Mouse (Mus musculus) erythroblast, embryonic 14.5 days (primary cell): ENCODE data around the gene S100a10. TPM values are rescaled to one million over a fixed set of nuclear protein-coding genes. Genes with fewer than 3 reads are reported as not detected.

Experiments
- H3K27me3 ChIP-seq: 2 replicates; pipeline ENCODE4 v1.6.1; 2012; ENCODE audit warnings: inconsistent platforms; ENCODE audit not compliant: control insufficient read depth
- H3K36me3 ChIP-seq: 2 replicates; pipeline ENCODE4 v1.6.1; 2012; ENCODE audit warnings: mild to moderate bottlenecking, inconsistent platforms; ENCODE audit not compliant: control insufficient read depth
- H3K4me1 ChIP-seq: 2 replicates; pipeline ENCODE4 v1.6.1; 2012; ENCODE audit warnings: inconsistent platforms; ENCODE audit not compliant: control insufficient read depth
- H3K4me3 ChIP-seq: replicated peaks from 2 replicates; pipeline ENCODE3; 2012; ENCODE audit warnings: moderate library complexity, mild to moderate bottlenecking, inconsistent platforms
- H3K9me3 ChIP-seq: 2 replicates; pipeline ENCODE4 v1.6.1; 2012; ENCODE audit warnings: low read length, inconsistent platforms, mixed read lengths; ENCODE audit not compliant: control insufficient read depth
- GATA1 ChIP-seq: IDR thresholded peaks from 2 replicates; pipeline ENCODE4 v1.6.1; 2012; ENCODE audit warnings: low read length, inconsistent platforms, mixed read lengths
- TAL1 ChIP-seq: IDR thresholded peaks from 3 replicates; pipeline ENCODE4 v1.6.1; 2012; ENCODE audit warnings: low read length, inconsistent platforms, mixed read lengths
- polyA plus RNA-seq: library from polyadenylated mRNA; stranded (reverse); fragments of >175 nt; gene quantifications from 2 replicates; pipeline ENCODE4 v1.2.3, GENCODE M21; 2012

The S100a10 gene
- polyA plus RNA-seq, 1 experiment, result 0.07 TPM

DNA sequence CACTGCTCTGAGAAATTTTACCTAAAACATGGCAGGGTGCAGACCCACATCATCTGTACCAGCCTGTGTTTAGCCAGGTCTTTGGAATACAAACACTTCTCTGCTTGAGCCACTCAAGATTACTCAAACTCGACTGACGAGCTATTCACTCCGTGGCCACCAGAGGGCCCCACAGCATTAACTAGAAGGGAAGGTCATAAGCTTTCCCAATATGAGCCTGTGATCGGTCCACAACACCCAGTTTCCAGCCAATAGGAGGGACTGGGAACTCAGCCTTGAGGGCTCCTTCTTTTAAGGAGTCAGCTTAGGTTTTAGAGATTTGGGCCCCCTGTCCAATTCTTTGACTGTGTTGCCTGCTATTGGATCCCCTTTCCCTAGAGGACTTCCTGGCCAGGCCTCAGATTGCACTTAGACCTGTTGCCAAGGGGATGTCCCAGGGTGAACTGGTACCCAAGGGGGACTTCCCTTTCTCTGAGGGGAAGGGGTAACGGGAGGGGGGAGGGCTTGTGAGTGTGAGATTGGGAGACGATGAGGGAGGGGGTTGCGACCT is 7.7 kb upstream of the S100a10 start:
- Histone ChIP-seq H3K9me3 (no peaks in the 10 kb centered on the region), H3K4me3 (no peak overlapping the region), H3K4me1 (no peaks in the 10 kb centered on the region), H3K27me3 (no peaks in the 10 kb centered on the region), H3K36me3 (no peaks in the 10 kb centered on the region)
- TF ChIP-seq GATA1 (no peak), TAL1 (no peak)

DNA sequence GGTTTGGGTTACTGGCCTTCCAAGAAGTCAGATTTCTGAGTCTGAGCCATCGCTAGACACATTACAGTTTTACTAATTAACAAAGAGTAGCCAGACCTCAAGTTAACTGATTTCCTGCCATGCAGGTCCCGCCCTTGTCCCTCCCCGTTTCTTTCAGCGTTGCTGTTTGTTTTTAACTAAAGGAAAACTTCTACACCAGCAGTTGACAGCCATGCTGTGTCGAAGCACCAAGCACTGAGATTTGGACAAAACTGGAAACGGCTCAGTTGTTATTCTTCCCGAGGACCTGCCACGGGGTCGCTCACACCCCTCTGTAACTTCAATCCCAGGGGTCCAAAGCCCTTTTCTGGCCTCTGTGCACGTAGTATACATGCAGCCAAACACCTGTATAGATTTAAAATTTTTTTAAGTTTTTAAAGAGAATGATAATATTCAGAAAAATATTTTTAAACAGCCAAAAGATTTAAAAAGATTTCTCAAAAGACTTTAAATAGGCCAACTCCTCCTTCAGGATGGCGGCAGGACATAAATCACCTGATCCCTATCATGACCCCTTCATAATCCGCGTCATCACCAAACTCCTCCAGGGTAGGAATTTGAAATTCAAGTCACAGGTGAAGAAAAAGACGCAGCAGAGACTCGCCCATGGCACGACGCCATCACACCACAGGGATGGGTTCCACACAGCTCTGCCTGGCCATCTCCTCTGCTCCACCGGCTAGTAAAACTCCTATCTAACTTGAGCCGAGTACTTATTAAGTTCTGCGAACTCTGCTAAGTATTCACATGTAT is 6.9 kb upstream of the S100a10 start:
- no peak for TF ChIP-seq TAL1
- TF ChIP-seq GATA1, result no peak
- H3K36me3 ChIP-seq, result no peaks in the 10 kb centered on the region
- H3K9me3 ChIP-seq, result no peaks in the 10 kb centered on the region
- no peaks in the 10 kb centered on the region for H3K27me3 ChIP-seq
- no peaks in the 10 kb centered on the region for H3K4me1 ChIP-seq
- no peak overlapping the region for H3K4me3 ChIP-seq

- TF ChIP-seq GATA1 (no peak), TAL1 (no peak)
- Histone ChIP-seq H3K9me3 (no peaks in the 10 kb centered on the region), H3K27me3 (no peaks in the 10 kb centered on the region), H3K4me3 (no peak overlapping the region), H3K36me3 (no peaks in the 10 kb centered on the region), H3K4me1 (no peaks in the 10 kb centered on the region)
Measured at GRCm38 (mm10) chr3:93548541-93549266, 6.2 kb upstream of the S100a10 start.

DNA sequence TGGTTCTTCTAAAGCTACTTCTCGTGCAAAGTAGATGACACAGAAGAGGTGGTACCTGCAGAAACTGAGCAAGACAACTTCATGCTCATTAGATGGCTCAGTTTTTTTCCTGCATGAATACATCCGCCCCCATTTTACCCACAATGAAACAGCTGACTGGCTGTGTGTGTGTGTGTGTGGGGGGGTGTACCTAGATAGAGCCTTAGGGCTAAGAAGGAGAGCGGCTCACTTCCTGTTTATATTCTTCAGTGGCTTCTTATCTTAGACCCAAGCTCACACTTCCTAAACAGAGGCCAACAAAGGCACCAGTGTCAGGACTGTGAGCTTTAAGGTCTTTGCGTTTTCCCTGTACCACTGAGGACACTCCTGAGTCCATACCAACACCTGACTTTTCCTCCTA is 4.9 kb upstream of the S100a10 start:
- Histone ChIP-seq H3K9me3 (no peaks in the 10 kb centered on the region), H3K4me1 (peaks cover 6% of the 10 kb centered on the region), H3K27me3 (no peaks in the 10 kb centered on the region), H3K36me3 (no peaks in the 10 kb centered on the region), H3K4me3 (no peak overlapping the region)
- no peak for TF ChIP-seq TAL1
- no peak for TF ChIP-seq GATA1

DNA sequence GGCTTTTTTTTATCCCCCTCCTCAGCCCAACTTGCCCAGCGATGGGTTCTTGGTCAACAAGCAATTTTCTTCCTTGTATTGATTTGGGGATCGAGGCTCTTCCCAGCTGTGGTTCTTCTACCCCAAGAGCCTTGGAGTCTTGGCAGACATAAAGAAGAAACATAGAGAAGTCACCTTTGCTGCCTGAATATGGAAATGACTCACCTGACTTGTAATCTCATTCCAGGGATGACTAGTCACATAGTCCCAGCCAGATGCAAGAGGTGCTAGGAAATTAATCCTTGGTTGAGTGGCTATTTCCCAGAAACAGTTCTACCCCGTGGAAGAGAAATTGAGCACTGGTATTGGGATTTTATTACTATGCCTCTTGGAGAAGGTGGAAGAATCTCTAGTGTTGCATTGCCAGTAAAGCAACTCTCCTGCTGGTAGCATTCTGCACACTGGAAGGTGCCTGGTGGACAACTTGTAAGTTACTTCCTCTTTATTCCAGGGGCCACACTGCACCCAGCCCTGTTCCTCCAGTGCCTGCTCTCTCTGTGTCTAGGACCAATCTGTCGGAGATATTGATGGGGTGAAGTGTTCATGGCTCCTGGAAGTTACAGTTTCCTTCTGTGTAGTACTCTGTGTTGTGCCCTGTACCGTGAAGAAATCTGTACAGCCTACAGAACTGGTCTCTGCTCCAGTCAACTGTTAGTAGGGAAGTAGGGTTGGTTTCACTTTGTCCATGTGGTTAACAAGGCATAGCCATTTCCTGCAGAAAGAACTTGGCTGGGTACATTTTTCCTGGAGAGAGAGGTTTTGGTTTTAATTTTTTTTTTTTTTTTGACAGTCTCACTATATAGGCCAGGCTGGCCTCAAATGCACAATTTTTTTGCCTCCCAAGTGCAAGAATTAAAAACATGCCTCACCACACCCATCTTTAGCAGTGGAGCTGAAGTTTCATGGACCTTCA is 2.7 kb upstream of the S100a10 start:
- TF ChIP-seq GATA1 (no peak), TAL1 (no peak)
- H3K4me3 ChIP-seq, result no peak overlapping the region
- H3K9me3 ChIP-seq, result no peaks in the 10 kb centered on the region
- H3K4me1 ChIP-seq, result peaks cover 17% of the 10 kb centered on the region
- H3K27me3 ChIP-seq, result peaks cover 7% of the 10 kb centered on the region
- no peaks in the 10 kb centered on the region for H3K36me3 ChIP-seq

DNA sequence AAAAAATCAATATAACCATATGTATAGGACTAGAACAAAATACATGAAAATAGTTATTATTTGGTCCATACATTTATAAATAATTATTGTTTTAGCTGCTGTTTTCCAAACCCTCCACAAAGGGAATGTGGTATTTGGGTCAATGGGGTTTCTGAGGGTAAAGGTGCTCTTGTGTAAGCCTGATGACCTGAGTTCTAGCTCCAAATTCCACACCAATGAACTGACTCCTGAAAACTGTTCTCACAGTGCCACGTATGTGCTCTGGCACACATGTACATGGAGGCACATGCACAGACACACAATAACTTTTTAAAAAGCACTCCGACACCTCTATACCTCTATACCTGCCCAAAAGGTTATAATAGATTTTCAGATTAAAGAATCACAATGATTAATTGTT is 1.6 kb upstream of the S100a10 start:
- Histone ChIP-seq H3K4me3 (no peak overlapping the region), H3K9me3 (no peaks in the 10 kb centered on the region), H3K4me1 (peaks cover 17% of the 10 kb centered on the region), H3K36me3 (no peaks in the 10 kb centered on the region), H3K27me3 (peaks cover 7% of the 10 kb centered on the region)
- no peak for TF ChIP-seq GATA1
- no peak for TF ChIP-seq TAL1

DNA sequence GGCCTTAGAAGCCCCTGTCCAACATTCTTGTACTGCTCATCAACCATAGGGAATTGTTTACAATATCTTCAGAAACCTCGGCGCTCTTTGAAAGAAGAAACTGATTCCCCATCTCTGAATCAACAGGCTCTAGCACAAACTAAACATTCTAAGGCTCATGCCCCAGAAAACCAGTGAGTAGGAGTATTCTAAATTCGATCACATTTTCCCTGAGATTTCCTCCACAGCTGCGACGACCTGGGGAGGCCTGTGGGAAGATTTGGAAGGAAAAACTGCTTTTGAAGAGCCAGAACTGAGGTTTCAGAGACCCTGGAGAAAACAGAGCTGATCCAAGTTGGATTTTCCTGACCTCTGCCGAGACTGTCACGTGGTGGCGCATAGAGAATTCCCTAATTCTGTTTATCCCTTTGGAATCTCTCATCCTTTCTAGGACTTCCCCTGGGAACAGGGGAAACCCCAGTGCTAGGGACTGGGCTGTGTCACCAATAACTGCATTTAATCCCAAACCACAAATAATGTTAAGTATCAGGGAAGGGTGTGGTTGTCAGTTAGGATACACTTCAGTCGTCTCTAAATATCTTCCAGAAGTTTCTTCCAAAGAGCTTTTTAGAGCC is 1.0 kb upstream of the S100a10 start:
- Histone ChIP-seq H3K27me3 (peaks cover 7% of the 10 kb centered on the region), H3K4me1 (peaks cover 17% of the 10 kb centered on the region), H3K4me3 (no peak overlapping the region)

GRCm38 (mm10) chr3:93554379-93554980 is 400 bp upstream of the S100a10 start:
- H3K9me3 ChIP-seq, result no peaks in the 10 kb centered on the region
- H3K36me3 ChIP-seq, result no peaks in the 10 kb centered on the region
- TF ChIP-seq TAL1 (no peak), GATA1 (no peak)
- peaks cover 17% of the 10 kb centered on the region for H3K4me1 ChIP-seq
- no peak overlapping the region for H3K4me3 ChIP-seq
- peaks cover 7% of the 10 kb centered on the region for H3K27me3 ChIP-seq

More for the DNA sequence above, 1.0 kb upstream of the S100a10 start:
- Histone ChIP-seq H3K9me3 (no peaks in the 10 kb centered on the region), H3K36me3 (no peaks in the 10 kb centered on the region)
- TF ChIP-seq GATA1, result no peak
- no peak for TF ChIP-seq TAL1
